Mouse (Mus musculus): ENCODE data around the gene Olfr700. TPM values are rescaled to one million over a fixed set of nuclear protein-coding genes. Genes with fewer than 3 reads are reported as not detected.
A peak's percentile ranks its signal among the peaks of the same experiment; 100 is the strongest.

The Olfr700 gene
- total RNA-seq (2014; fragmentation: Nextera tagmentation) (not detected in 2 replicates), total RNA-seq (2017) (not detected in 2 replicates), polyA plus RNA-seq (2012) (not detected in 2 replicates)

DNA sequence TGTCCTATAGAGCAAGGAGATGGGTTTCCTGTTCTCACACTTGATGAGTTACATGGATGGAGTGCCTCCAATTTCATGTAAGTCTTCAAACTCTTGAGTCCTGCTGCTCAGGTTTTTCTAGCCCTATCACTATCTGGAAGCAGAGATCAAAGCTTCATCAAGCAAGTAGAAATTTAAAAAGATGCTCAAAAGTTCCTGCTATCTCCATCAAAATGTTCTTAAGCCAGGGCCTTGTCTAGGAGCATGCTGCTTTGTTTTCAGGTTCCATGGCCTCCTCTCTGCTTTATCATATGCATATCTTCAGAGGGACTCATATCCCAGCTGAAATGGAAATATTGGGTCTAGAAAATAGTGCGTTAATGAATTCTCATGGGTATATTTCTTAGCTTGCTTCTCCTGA is at the start of gene Olfr700:
Olfr700 (minus strand) TSS at position 101 of the 400 bp plus-strand sequence.
- H3K4me3 ChIP-seq (ENCODE audit: low read depth, low read length), result no peak within 1 kb of the TSS
- no peaks in the 10 kb centered on the region for H3K9me3 ChIP-seq (replicated peaks)
- DNase-seq (ENCODE audit: low spot score), result no peak
- no peaks in the 10 kb centered on the region for H3K36me3 ChIP-seq (replicated peaks)
- H3K27me3 ChIP-seq (ENCODE audit: insufficient read depth, low read length), result no peaks in the 10 kb centered on the region
- TF ChIP-seq TAL1 (conservative IDR thresholded peaks at IDR 0.05; ENCODE audit: low read depth, low read length) (no peak), GATA1 (IDR thresholded peaks at IDR 0.05; ENCODE audit: borderline replicate concordance, low read length) (no peak), POLR2AphosphoS5 (IDR thresholded peaks at IDR 0.05; ENCODE audit: insufficient replicate concordance, low read depth, low read length) (no peak), GATA2 (IDR thresholded peaks at IDR 0.05; ENCODE audit: borderline replicate concordance, low read depth, low read length) (no peak), CTCF (IDR thresholded peaks at IDR 0.05; ENCODE audit: low read depth, low read length) (no peak)
- no peak for ATAC-seq (ENCODE audit: extremely low read depth, insufficient number of reproducible peaks, low FRiP score, poor library complexity, severe bottlenecking)
- H3K4me1 ChIP-seq (ENCODE audit: insufficient read depth, low read depth, low read length), result peaks cover 10% of the 10 kb centered on the region

DNA sequence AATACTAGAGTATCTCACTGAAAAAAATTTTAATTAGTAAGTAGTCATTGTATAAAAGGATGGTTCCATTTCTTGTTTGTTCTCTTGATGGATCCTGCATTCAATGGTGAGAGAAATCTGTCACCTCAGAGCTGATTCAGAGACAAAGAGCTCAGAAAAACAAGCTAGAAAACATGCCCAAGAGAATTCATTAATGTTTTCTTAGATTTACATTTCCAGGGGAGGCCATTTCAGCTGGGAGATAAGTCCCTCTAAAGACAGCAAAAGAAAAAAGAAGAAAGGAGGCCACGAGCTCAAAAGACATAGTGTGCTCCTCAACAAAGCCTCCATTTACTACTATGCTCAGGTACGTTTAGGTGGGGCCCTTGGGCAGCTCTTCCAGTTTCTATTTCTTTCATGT is 34.4 kb upstream of the Olfr700 start, which contains the start of gene Olfr703:
Olfr703 (plus strand) TSS at position 301 of the 400 bp plus-strand sequence.
- DNase-seq (ENCODE audit: low spot score) (no peak), ATAC-seq (ENCODE audit: extremely low read depth, insufficient number of reproducible peaks, low FRiP score, poor library complexity, severe bottlenecking) (no peak)
- TF ChIP-seq POLR2AphosphoS5 (IDR thresholded peaks at IDR 0.05; ENCODE audit: insufficient replicate concordance, low read depth, low read length), result no peak
- no peak for TF ChIP-seq GATA2 (IDR thresholded peaks at IDR 0.05; ENCODE audit: borderline replicate concordance, low read depth, low read length)
- no peak for TF ChIP-seq TAL1 (conservative IDR thresholded peaks at IDR 0.05; ENCODE audit: low read depth, low read length)
- TF ChIP-seq GATA1 (IDR thresholded peaks at IDR 0.05; ENCODE audit: borderline replicate concordance, low read length), result no peak
- TF ChIP-seq CTCF (IDR thresholded peaks at IDR 0.05; ENCODE audit: low read depth, low read length), result no peak
- Histone ChIP-seq H3K27me3 (ENCODE audit: insufficient read depth, low read length) (0 out of 2 replicates have a peak, but pooled peaks cover 3% of the 10 kb centered on the region), H3K9me3 (replicated peaks) (no peaks in the 10 kb centered on the region), H3K4me1 (ENCODE audit: insufficient read depth, low read depth, low read length) (no peaks in the 10 kb centered on the region), H3K4me3 (ENCODE audit: low read depth, low read length) (no peak within 1 kb of the TSS), H3K36me3 (replicated peaks) (no peaks in the 10 kb centered on the region)

- no peak for ATAC-seq (ENCODE audit: extremely low read depth, insufficient number of reproducible peaks, low FRiP score, poor library complexity, severe bottlenecking)
- no peak for DNase-seq (ENCODE audit: low spot score)
- Histone ChIP-seq H3K36me3 (replicated peaks) (no peaks in the 10 kb centered on the region), H3K4me3 (ENCODE audit: low read depth, low read length) (no peak within 1 kb of the TSS), H3K27me3 (ENCODE audit: insufficient read depth, low read length) (no peaks in the 10 kb centered on the region), H3K9me3 (replicated peaks) (no peaks in the 10 kb centered on the region), H3K4me1 (ENCODE audit: insufficient read depth, low read depth, low read length) (no peaks in the 10 kb centered on the region)
- TF ChIP-seq GATA2 (IDR thresholded peaks at IDR 0.05; ENCODE audit: borderline replicate concordance, low read depth, low read length) (no peak), POLR2AphosphoS5 (IDR thresholded peaks at IDR 0.05; ENCODE audit: insufficient replicate concordance, low read depth, low read length) (no peak), GATA1 (IDR thresholded peaks at IDR 0.05; ENCODE audit: borderline replicate concordance, low read length) (no peak), TAL1 (conservative IDR thresholded peaks at IDR 0.05; ENCODE audit: low read depth, low read length) (no peak), CTCF (IDR thresholded peaks at IDR 0.05; ENCODE audit: low read depth, low read length) (no peak)
Measured at GRCm38 (mm10) chr7:106833793-106834192, 25.2 kb upstream of the Olfr700 start, which contains the start of gene Olfr702. Gene Olfr702 (minus strand): TSS chr7:106833893.

DNA sequence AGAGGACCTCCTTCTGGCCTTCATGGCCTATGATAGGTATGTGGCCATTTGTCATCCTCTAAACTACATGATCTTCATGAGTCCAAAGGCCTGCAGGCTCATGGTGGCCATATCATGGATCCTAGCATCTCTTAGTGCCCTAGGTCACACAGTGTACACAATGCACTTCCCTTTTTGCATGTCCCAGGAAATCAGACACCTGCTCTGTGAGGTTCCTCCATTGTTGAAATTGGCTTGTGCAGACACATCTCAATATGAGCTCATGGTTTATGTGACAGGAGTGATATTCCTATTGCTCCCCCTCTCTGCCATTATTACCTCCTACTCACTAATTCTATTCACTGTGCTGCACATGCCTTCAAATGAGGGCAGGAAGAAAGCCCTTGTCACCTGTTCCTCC is 9.8 kb upstream of the Olfr700 start:
- ATAC-seq (ENCODE audit: extremely low read depth, insufficient number of reproducible peaks, low FRiP score, poor library complexity, severe bottlenecking) (no peak), DNase-seq (ENCODE audit: low spot score) (no peak)
- no peak for TF ChIP-seq CTCF (IDR thresholded peaks at IDR 0.05; ENCODE audit: low read depth, low read length)
- no peak for TF ChIP-seq TAL1 (conservative IDR thresholded peaks at IDR 0.05; ENCODE audit: low read depth, low read length)
- TF ChIP-seq GATA1 (IDR thresholded peaks at IDR 0.05; ENCODE audit: borderline replicate concordance, low read length), result no peak
- no peak for TF ChIP-seq POLR2AphosphoS5 (IDR thresholded peaks at IDR 0.05; ENCODE audit: insufficient replicate concordance, low read depth, low read length)
- no peak for TF ChIP-seq GATA2 (IDR thresholded peaks at IDR 0.05; ENCODE audit: borderline replicate concordance, low read depth, low read length)
- Histone ChIP-seq H3K4me1 (ENCODE audit: insufficient read depth, low read depth, low read length) (peaks cover 19% of the 10 kb centered on the region), H3K27me3 (ENCODE audit: insufficient read depth, low read length) (no peaks in the 10 kb centered on the region), H3K9me3 (replicated peaks) (no peaks in the 10 kb centered on the region), H3K4me3 (ENCODE audit: low read depth, low read length) (no peak overlapping the region), H3K36me3 (replicated peaks) (no peaks in the 10 kb centered on the region)

DNA sequence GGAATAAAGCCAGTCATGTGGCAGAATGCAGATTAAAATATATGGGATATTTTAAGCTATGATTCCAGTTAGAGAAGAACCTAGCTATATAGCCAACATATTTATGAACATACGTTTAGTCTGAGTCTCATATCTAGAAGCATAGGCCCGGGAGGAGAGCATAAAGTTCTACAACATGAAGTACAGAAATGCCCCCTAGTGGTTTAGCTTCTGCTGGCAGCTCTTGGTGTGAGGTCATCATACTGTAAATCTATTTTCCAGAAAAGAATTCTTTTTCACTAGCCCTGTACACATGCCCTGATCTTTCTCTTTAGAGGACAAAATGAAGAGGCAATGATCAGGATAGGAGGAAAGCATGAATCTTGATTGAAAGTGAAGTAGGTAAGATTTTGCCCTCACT is 7.1 kb upstream of the Olfr700 start:
- ATAC-seq (ENCODE audit: extremely low read depth, insufficient number of reproducible peaks, low FRiP score, poor library complexity, severe bottlenecking) (peak; percentile 68), DNase-seq (ENCODE audit: low spot score) (peak; percentile 10)
- no peaks in the 10 kb centered on the region for H3K27me3 ChIP-seq (ENCODE audit: insufficient read depth, low read length)
- no peaks in the 10 kb centered on the region for H3K36me3 ChIP-seq (replicated peaks)
- no peak for TF ChIP-seq GATA1 (IDR thresholded peaks at IDR 0.05; ENCODE audit: borderline replicate concordance, low read length)
- TF ChIP-seq CTCF (IDR thresholded peaks at IDR 0.05; ENCODE audit: low read depth, low read length), result 0 out of 2 replicates have a peak, but pooled peaks have one; percentile 27
- TF ChIP-seq TAL1 (conservative IDR thresholded peaks at IDR 0.05; ENCODE audit: low read depth, low read length), result no peak
- no peak for TF ChIP-seq GATA2 (IDR thresholded peaks at IDR 0.05; ENCODE audit: borderline replicate concordance, low read depth, low read length)
- TF ChIP-seq POLR2AphosphoS5 (IDR thresholded peaks at IDR 0.05; ENCODE audit: insufficient replicate concordance, low read depth, low read length), result no peak
- H3K9me3 ChIP-seq (replicated peaks), result no peaks in the 10 kb centered on the region
- H3K4me3 ChIP-seq (ENCODE audit: low read depth, low read length), result no peak overlapping the region
- peaks cover 20% of the 10 kb centered on the region for H3K4me1 ChIP-seq (ENCODE audit: insufficient read depth, low read depth, low read length)

- H3K27me3 ChIP-seq (ENCODE audit: insufficient read depth, low read length), result no peaks in the 10 kb centered on the region
- no peak for DNase-seq (ENCODE audit: low spot score)
- H3K4me3 ChIP-seq (ENCODE audit: low read depth, low read length), result no peak within 1 kb of the TSS
- TF ChIP-seq GATA2 (IDR thresholded peaks at IDR 0.05; ENCODE audit: borderline replicate concordance, low read depth, low read length) (no peak), CTCF (IDR thresholded peaks at IDR 0.05; ENCODE audit: low read depth, low read length) (no peak), POLR2AphosphoS5 (IDR thresholded peaks at IDR 0.05; ENCODE audit: insufficient replicate concordance, low read depth, low read length) (no peak), GATA1 (IDR thresholded peaks at IDR 0.05; ENCODE audit: borderline replicate concordance, low read length) (no peak)
- no peak for ATAC-seq (ENCODE audit: extremely low read depth, insufficient number of reproducible peaks, low FRiP score, poor library complexity, severe bottlenecking)
- H3K36me3 ChIP-seq (replicated peaks), result no peaks in the 10 kb centered on the region
- H3K4me1 ChIP-seq (ENCODE audit: insufficient read depth, low read depth, low read length), result peaks cover 27% of the 10 kb centered on the region
- H3K9me3 ChIP-seq (replicated peaks), result no peaks in the 10 kb centered on the region
Measured at GRCm38 (mm10) chr7:106813829-106814228, 5.2 kb upstream of the Olfr700 start, which contains the start of gene Olfr701. Gene Olfr701 (plus strand): TSS chr7:106814129.
